Mouse (Mus musculus) megakaryocyte, embryonic 14.5 days (primary cell): ENCODE data around the gene Trpv5.

Experiments
- FLI1 ChIP-seq: IDR thresholded peaks from 2 replicates; pipeline ENCODE4 v1.6.1; 2012; ENCODE audit warnings: low read length, inconsistent platforms, mixed read lengths
- GATA1 ChIP-seq: IDR thresholded peaks from 3 replicates; pipeline ENCODE4 v1.6.1; 2012; ENCODE audit warnings: mixed read lengths, low read length, inconsistent platforms, borderline replicate concordance

DNA sequence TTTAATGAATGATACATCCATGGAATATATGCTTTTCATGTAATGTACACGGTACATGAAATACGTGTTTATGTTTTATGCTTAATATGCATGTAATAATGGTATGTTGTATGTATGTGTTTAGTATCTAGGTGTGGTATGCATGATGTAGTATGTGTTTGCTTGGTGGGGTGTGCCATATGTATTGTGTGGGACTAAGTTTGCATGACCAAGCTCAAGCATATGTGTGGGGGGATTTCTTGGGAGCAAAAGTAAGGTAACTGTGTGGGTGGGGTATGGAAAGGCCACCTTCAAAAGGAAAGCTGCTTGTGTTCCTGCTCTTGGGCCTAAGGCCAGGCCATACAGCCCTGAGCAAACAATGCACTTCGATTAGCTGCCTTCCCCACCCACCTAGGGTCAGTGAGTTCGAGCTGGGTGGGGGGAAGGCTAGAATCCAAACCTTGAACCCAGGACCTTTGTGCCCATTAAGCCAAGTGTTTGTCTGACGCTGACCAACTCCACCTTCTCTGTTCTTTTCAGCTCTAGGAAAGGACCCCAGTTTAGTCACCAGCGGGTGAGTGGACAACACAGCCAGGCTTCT lies 42.6 kb downstream of the Trpv5 start:
- TF ChIP-seq GATA1 (no peak), FLI1 (no peak)
